ENCODE assay signal across 8 mouse cellular contexts in genomic region chr9:36833914-36834313, GRCm38 (mm10). TPM values are rescaled to one million over a fixed set of nuclear protein-coding genes. Genes with fewer than 3 reads are reported as not detected.
DNase-seq lines count a peak whose midpoint lies in the region; ATAC-seq lines count a peak whose summit lies in the region.

No protein-coding gene starts in this region.

- WGBS in lung, embryonic 15.5 days = 35% methylated on average over 3 of the region's 3 CpGs
- 50% methylated on average over 3 of the region's 3 CpGs for WGBS in embryonic facial prominence, embryonic 12.5 days
- 7% methylated on average over 3 of the region's 3 CpGs for WGBS in hindbrain, embryonic 15.5 days
- WGBS in neural tube, embryonic 13.5 days = 20% methylated on average over 3 of the region's 3 CpGs

- H3K4me2 ChIP-seq in lung, embryonic 15.5 days = 0 out of 2 replicates have a peak overlapping the region, but pooled peaks have one; percentile 81
- H3K4me2 ChIP-seq in embryonic facial prominence, embryonic 12.5 days (replicated peaks) = peak overlapping the region; percentile 76
- peak overlapping the region; percentile 85 for H3K4me2 ChIP-seq in hindbrain, embryonic 15.5 days
- peak overlapping the region; percentile 68 for H3K4me2 ChIP-seq in neural tube, embryonic 13.5 days

- H3K4me3 ChIP-seq in lung, embryonic 15.5 days = no peak overlapping the region
- peak overlapping the region; percentile 57 for H3K4me3 ChIP-seq in embryonic facial prominence, embryonic 12.5 days
- H3K4me3 ChIP-seq in hindbrain, embryonic 15.5 days = peak overlapping the region; percentile 82
- H3K4me3 ChIP-seq in neural tube, embryonic 13.5 days = peak overlapping the region; percentile 75

- no peak overlapping the region for H3K9ac ChIP-seq in lung, embryonic 15.5 days
- H3K9ac ChIP-seq in embryonic facial prominence, embryonic 12.5 days = peak overlapping the region; percentile 62
- peak overlapping the region; percentile 90 for H3K9ac ChIP-seq in hindbrain, embryonic 15.5 days
- H3K9ac ChIP-seq in neural tube, embryonic 13.5 days = peak overlapping the region; percentile 92

- peaks cover 28% of the 10 kb centered on the region for H3K27me3 ChIP-seq in lung, embryonic 15.5 days
- H3K27me3 ChIP-seq in embryonic facial prominence, embryonic 12.5 days = no peaks in the 10 kb centered on the region
- H3K27me3 ChIP-seq in hindbrain, embryonic 15.5 days = no peaks in the 10 kb centered on the region
- H3K27me3 ChIP-seq in neural tube, embryonic 13.5 days = no peaks in the 10 kb centered on the region

- H3K36me3 ChIP-seq in lung, embryonic 15.5 days = no peaks in the 10 kb centered on the region
- H3K36me3 ChIP-seq in embryonic facial prominence, embryonic 12.5 days = no peaks in the 10 kb centered on the region
- peaks cover 4% of the 10 kb centered on the region for H3K36me3 ChIP-seq in hindbrain, embryonic 15.5 days
- H3K36me3 ChIP-seq in neural tube, embryonic 13.5 days = peaks cover 11% of the 10 kb centered on the region

- no peak for DNase-seq in lung, postnatal 10 days
- no peak for DNase-seq in spleen, postnatal 4 days (ENCODE audit: low spot score in 2 of 2)
- DNase-seq in adrenal gland, adult 2 months = no peak
- no peak for DNase-seq in urinary bladder, postnatal 10 days (ENCODE audit: low spot score)

- peaks cover 4% of the 10 kb centered on the region; the same call in 1 of the 2 replicates for H3K4me1 ChIP-seq in lung, embryonic 15.5 days
- H3K4me1 ChIP-seq in embryonic facial prominence, embryonic 12.5 days = no peaks in the 10 kb centered on the region
- peaks cover 36% of the 10 kb centered on the region for H3K4me1 ChIP-seq in hindbrain, embryonic 15.5 days (replicated peaks)
- peaks cover 51% of the 10 kb centered on the region for H3K4me1 ChIP-seq in neural tube, embryonic 13.5 days (replicated peaks)

- no peak overlapping the region for H3K27ac ChIP-seq in lung, embryonic 15.5 days
- no peak overlapping the region for H3K27ac ChIP-seq in embryonic facial prominence, embryonic 12.5 days
- H3K27ac ChIP-seq in hindbrain, embryonic 15.5 days (replicated peaks) = peak overlapping the region; percentile 95
- peak overlapping the region; percentile 97 for H3K27ac ChIP-seq in neural tube, embryonic 13.5 days (replicated peaks)

- no peak for ATAC-seq in lung, embryonic 15.5 days (ENCODE audit: borderline replicate concordance, extremely low read depth, low FRiP score, low TSS enrichment)
- 0 out of 2 replicates have a peak, but pooled peaks have one; percentile 6 for ATAC-seq in embryonic facial prominence, embryonic 12.5 days (ENCODE audit: insufficient number of reproducible peaks, insufficient read depth, low FRiP score, low TSS enrichment)
- ATAC-seq in hindbrain, embryonic 15.5 days (ENCODE audit: low FRiP score, low read depth) = peak; percentile 19; the same call in 1 of the 2 replicates
- peak; percentile 14; the same call in 1 of the 2 replicates for ATAC-seq in neural tube, embryonic 13.5 days (ENCODE audit: low read depth)

- no peaks in the 10 kb centered on the region for H3K9me3 ChIP-seq in lung, embryonic 15.5 days
- H3K9me3 ChIP-seq in embryonic facial prominence, embryonic 12.5 days = no peaks in the 10 kb centered on the region
- no peaks in the 10 kb centered on the region for H3K9me3 ChIP-seq in hindbrain, embryonic 15.5 days
- no peaks in the 10 kb centered on the region for H3K9me3 ChIP-seq in neural tube, embryonic 13.5 days

RNA-seq across cellular contexts. Expression of gene Fez1, which starts 12.2 kb away (rescaled TPM):
- polyA plus RNA-seq in lung, embryonic 15.5 days (2015; fragmentation: Nextera tagmentation; extraction: Ambion mirVana) = 3.1 and 3.8 TPM in 2 replicates
- polyA plus RNA-seq in embryonic facial prominence, embryonic 12.5 days (2016; fragmentation: Nextera tagmentation; extraction: Ambion mirVana) = 94.7 and 99.3 TPM in 2 replicates
- 533 and 554 TPM in 2 replicates for polyA plus RNA-seq in hindbrain, embryonic 15.5 days (2015; fragmentation: Nextera tagmentation; extraction: Ambion mirVana)
- 613 and 615 TPM in 2 replicates for polyA plus RNA-seq in neural tube, embryonic 13.5 days (2015; fragmentation: Nextera tagmentation; extraction: Ambion mirVana)
- 1 to 10 TPM; 2.7 to 7.2 TPM for total RNA-seq in adrenal gland, adult 2 months (2021)
- 0.74 and 0.76 TPM in 2 replicates for polyA plus RNA-seq in adrenal gland, adult 2 months (2012; rRNA removed)

RNA-seq across cellular contexts. Expression of gene Ei24, which starts 36.7 kb away (rescaled TPM):
- 102 and 106 TPM in 2 replicates for polyA plus RNA-seq in lung, embryonic 15.5 days (2015; fragmentation: Nextera tagmentation; extraction: Ambion mirVana)
- 118 and 121 TPM in 2 replicates for polyA plus RNA-seq in embryonic facial prominence, embryonic 12.5 days (2016; fragmentation: Nextera tagmentation; extraction: Ambion mirVana)
- polyA plus RNA-seq in hindbrain, embryonic 15.5 days (2015; fragmentation: Nextera tagmentation; extraction: Ambion mirVana) = 116 and 124 TPM in 2 replicates
- 126 and 127 TPM in 2 replicates for polyA plus RNA-seq in neural tube, embryonic 13.5 days (2015; fragmentation: Nextera tagmentation; extraction: Ambion mirVana)
- 100 to 1,000 TPM; 134 to 147 TPM for total RNA-seq in adrenal gland, adult 2 months (2021)
- 200 and 225 TPM in 2 replicates for polyA plus RNA-seq in adrenal gland, adult 2 months (2012; rRNA removed)

Comparison
In these comparisons a context has a peak if more than half of its experiments do, and no peak if none do; other contexts are left out.
1. H3K27ac ChIP-seq: peak in hindbrain, embryonic 15.5 days (single experiment) and neural tube, embryonic 13.5 days (single experiment); none in lung, embryonic 15.5 days (single experiment) and embryonic facial prominence, embryonic 12.5 days (single experiment).
2. RNA of gene Fez1, which starts 12.2 kb away (polyA plus RNA-seq): 613 to 615 TPM in neural tube, embryonic 13.5 days, 533 to 554 TPM in hindbrain, embryonic 15.5 days and 94.7 to 99.3 TPM in embryonic facial prominence, embryonic 12.5 days; 3.1 to 3.8 TPM in lung, embryonic 15.5 days and 0.74 to 0.76 TPM in adrenal gland, adult 2 months; every median in the first group is over 10 times any median in the second.
3. Peak in every context shown above with its lines, with median percentiles within 50 percentile points of each other: H3K4me2 ChIP-seq.